Mouse (Mus musculus) layer of hippocampus, postnatal 10 days (tissue): ENCODE measurements around the gene Stk24. TPM values are rescaled to one million over a fixed set of nuclear protein-coding genes. Genes with fewer than 3 reads are reported as not detected.

Experiments
- DNase-seq, 2 experiments: peaks; one replicate each; pipeline ENCODE4 v3.0.0; 2021; ENCODE audit warnings: low spot score in 2 of 2
- total RNA-seq, 2 experiments: library from RNA; stranded (reverse); gene quantifications; 2 replicates each; pipeline ENCODE4 v1.2.3; 2021

Stk24 gene
- total RNA-seq, 2 experiments from 2014 or later, result 45.8 to 51.1 TPM

- DNase-seq, result no peak
Observed at GRCm38 (mm10) chr14:121383801-121384200, 4.0 kb upstream of the Stk24 start.

DNA sequence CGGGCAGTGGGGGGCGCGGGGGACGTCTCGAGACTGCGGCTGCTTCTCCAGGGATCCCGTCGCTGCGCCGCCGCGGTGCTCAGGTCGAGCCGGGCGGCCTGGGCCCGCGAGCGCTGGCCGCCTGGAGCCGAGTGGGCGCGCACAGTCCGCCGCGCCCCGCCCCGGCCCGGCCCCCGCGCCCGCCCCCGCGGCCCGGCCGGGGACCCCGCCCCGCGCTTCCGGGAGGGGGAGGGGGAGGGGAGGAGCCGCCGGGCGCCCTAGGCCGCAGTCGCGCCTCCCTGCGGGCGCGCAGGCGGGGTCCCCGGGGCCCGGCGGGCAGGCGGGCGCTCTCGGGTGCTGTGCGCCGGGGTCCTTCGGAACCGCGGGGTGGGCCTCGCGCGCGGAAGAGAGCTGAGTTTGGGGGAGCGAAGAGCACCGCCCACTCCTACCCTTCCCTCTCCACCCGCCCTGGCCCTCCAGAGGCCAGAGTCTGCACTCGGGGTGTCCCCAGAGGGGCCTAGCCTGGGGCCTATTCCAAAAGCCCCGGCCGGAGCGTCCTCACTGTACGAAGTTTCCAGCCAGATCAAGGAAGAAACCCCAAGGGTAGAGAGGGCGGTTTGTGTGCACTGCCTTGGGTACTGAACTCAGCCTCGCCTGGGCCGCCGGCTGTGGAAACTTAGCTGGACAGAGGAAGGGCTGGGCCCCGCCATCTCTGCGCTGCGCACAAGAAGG lies 540 bp downstream of the Stk24 start:
- DNase-seq, result peak; percentile 71 to 81

DNA sequence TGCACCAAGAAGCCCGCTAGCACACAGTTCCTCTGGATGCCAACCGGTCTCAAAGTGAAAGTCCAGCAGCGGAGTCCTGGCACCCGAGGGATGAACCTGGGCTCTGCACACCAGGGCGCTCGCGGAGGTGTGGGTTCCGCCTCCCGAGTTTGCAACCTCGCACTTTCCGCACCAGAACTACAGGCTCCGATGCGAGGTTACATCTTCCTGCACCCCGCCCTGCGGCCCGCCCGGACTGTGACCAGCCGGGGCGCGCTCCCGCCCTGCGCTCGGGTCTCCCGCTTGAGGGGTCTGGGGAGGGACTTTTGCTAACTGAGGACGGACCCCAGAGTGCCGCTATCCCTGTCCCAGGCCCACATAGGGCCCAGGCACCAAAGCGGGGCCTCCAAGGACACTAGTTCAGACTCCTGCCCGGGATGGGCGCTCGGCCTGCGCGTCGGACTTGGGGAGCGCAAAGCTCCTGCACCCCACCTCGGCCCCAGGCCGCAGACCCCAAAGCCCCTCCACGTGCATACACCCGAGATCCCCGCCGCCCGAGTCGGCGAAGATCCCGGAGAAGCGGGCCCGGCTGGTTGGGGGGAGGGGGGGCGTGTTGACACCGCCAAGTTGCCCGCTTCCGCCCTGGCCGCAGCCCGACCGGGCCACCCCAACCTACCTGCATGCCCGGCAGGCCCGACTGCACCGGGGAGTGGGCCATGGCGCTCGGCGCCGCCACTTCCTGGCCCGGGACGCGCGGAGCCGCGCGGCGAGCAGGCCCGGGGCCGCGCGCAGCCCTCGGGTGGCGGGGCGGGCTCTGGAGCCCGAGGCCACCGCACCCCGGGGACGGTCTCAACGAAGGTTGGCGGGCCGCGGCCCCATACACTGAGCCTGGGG lies 1.3 kb downstream of the Stk24 start:
- peak in 1 of 2 experiments; percentile 43 for DNase-seq

DNA sequence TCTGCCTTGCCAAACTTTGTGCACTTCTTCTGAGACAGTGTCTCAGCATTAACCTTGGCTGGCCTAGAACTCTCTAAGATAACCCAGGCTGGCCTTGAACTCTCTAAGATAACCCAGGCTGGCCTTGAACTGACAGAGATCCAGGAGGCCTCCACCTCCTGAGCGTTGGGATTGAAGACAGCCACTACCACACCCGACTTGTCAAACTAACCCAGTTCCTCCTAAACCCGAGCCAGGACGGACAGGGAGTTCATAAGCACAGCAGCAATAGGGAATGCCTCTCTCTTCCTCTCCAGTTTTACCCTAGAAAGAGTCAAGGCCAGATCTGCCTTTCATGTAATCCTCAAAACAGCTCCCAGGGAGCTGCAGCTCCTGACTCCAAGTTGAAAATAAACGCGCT lies 3.2 kb downstream of the Stk24 start:
- no peak for DNase-seq

- no peak for DNase-seq
Observed at GRCm38 (mm10) chr14:121373901-121374300, 5.9 kb downstream of the Stk24 start.

DNA sequence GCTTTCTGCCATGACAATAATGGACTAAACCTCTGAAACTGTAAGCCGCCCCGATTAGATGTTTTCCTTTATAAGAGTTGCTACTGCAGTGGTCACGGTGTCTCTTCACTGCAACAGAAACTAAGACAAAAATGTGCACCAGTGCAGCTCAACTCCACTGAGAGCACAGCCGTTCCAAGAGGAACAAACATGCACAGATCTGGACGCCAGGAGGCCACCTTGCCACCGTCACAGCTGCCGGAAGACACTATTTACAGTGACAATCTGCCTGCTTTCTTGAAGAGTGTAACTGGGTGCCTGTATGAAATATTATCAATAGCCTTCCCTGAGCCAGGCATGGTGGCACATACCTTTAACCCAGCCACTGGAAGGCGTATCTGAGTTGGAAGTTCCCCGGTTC lies 6.8 kb downstream of the Stk24 start:
- no peak for DNase-seq

DNA sequence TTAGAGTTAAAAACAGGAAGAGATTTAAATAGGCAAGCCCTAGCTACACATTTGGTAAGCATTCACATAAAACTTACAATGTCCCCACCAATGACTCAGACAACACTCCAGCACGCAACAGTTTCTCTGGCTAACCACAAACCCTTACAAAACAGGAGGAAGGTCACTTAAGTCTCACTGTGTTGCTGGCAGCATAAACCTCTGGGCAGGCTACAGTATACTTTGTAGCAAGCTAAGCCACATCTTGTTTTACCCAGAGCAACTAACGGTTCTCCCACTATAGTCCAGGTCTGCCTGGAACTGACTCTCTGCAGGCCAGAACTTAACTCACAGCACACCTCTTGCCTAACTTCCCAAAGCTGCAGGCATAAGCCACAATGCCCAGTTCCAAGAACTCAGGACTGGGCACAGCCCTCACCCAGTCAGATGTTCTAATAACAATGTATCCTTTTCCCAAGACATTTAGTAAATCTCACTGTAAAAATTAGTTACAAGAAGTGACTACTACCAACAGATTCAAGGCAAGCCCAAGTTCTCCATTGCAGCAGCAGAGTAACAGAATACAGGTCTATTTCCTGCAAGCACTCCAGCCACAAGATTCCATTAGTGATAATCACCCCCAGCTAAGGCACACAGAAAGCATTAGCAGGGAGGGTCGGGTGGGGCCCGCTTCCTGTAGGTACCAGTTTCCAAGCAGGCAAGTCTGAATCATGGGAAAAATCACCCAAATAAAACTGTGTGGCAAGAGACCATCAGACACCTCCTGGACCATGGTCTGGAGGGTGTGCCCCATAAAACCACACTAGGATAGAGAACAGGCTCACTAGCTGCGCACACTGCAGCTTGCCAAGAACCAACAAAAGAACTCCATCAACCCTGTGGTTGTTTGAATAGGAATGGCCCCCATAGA lies 7.6 kb downstream of the Stk24 start:
- no peak for DNase-seq

GRCm38 (mm10) chr14:121369385-121369784 lies 10.4 kb downstream of the Stk24 start:
- DNase-seq, result no peak

GRCm38 (mm10) chr14:121368108-121368705 lies 11.6 kb downstream of the Stk24 start:
- no peak for DNase-seq

DNA sequence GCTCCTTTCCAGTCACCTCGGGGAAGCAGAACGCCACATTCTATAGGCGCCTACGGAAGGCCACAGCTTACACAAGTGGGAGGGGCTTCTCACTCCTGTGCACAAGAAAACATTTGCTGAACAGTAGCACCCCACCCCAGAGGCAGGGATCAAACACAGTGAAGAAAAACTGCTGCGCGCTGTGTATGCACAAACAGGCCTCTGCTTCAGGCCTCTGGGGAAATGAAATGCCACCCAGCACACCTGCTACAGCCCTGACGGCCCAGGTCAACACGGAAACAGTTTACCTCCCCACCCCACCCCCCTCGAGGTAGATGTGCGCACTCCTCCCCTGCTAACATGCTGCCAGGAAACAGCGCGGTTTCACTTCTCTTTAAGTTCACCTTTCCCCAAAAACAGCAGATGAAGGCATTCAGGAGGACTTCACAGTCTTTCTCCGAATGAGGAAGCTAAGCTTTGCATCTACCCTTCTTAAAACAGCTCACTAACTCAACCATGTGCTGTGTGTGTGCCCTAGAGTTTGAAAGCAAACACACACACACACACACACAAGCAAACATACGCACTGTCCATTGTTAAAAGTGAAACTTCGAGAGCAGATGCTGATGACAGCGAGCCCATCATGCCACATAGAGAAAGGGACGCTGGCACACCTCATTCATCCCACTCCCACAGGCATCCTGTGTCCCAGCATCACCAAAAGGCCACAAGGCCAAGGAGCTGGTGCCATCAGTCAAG lies 13.7 kb downstream of the Stk24 start:
- DNase-seq, result no peak

- DNase-seq, result no peak
Observed at GRCm38 (mm10) chr14:121365390-121365789, 14.4 kb downstream of the Stk24 start.

DNA sequence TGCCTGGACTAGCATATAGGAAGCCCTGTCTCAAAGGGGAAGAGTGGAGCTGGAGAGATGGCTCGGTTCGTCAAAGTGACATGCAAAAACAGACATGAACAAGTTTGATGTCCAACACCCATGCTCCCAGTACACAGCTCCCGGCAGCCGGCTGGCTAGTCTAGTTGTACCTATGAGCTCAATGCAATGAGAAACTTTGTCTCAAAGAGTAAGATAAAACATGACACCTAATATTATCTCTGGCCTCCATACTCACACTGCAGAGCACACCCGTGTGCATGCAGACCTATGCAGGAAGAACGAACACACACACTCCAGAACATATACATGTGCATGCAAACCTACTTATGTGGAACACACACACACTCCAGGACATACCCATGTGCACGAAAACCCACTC lies 15.5 kb downstream of the Stk24 start:
- no peak for DNase-seq

- DNase-seq, result no peak
Observed at GRCm38 (mm10) chr14:121361319-121362114, 18.3 kb downstream of the Stk24 start.

GRCm38 (mm10) chr14:121359850-121360249 lies 20.0 kb downstream of the Stk24 start:
- DNase-seq, result no peak

DNA sequence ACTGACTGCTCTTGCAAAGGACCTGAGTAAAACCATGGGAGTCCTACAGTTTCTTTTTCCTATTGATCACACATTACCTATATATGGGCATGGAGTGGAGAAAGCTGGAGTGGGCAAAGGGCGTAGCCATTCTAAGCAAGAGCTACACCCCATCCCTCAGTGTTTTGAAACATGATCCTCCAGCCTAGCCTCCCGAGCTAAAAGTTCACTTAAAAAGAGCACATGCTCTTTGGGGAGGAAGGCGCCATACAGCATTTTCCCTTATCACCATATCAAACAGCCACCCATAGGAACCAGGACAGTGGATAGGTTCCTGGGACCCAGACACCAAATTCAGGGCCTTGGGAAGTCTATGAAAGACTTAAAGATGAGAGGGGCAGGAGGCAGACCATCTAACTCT lies 20.8 kb downstream of the Stk24 start:
- no peak for DNase-seq

DNA sequence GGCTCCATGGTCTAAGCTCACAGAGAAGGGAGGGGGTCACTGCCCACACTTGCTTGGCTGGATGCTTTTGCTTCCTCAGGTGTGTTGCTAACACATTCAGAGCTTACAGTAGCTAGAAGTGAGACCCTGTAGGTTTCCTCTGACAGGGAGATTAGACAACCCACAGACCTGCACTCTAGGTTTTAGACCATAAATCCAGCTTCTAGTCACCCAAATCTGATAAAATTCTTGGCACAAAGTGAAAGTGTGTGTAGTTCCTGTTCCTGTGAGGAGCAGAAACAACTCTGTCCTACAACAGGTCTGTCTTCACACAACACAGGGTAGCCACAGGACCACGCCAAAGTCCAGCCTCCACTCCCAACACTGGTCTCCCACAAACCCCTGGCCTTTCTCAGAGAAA lies 21.5 kb downstream of the Stk24 start:
- no peak for DNase-seq

DNA sequence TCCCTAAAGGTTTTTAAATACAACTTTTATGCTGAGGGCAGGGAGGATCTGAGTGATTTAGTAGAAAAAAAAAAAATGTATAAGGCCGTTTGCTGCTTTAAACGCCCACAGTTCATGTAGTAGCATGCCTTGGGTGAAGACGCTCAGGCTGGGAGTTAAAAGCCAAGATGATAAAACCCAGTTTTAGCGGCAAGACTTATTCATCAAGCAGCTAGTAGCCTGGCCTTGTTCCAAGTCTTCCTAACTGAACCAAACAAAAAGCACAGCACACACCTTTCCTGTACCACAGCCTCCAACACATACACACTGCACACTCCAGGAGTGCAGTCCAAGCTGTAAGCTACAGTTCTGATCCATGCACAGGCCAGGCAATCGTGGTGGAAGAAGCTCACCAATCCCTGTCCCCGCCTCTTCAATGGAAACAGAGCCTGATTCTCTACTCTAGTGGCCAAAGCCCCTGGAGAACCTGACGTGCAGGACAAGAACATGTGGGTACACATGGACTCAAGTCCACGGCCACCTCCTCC lies 23.4 kb downstream of the Stk24 start:
- DNase-seq, result no peak

DNA sequence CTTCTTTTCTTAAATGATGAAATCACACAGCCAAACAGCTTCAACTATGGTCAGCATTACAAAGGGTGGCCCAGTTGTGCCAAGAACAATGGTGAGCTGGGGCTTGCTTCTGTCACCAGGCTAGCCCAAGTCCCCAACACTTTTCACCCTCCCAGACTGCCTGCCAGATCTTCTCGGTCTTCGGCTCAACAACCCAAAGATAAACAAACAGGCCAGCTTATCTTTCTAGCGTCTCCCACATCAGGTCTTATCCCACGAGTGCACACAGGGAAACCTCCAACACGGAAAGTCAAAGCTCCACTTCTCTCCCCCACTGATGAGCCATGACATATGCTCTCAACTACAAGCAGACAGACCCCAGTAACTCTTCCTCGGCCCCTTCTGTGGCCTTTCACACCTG lies 24.1 kb downstream of the Stk24 start:
- DNase-seq, result no peak

DNA sequence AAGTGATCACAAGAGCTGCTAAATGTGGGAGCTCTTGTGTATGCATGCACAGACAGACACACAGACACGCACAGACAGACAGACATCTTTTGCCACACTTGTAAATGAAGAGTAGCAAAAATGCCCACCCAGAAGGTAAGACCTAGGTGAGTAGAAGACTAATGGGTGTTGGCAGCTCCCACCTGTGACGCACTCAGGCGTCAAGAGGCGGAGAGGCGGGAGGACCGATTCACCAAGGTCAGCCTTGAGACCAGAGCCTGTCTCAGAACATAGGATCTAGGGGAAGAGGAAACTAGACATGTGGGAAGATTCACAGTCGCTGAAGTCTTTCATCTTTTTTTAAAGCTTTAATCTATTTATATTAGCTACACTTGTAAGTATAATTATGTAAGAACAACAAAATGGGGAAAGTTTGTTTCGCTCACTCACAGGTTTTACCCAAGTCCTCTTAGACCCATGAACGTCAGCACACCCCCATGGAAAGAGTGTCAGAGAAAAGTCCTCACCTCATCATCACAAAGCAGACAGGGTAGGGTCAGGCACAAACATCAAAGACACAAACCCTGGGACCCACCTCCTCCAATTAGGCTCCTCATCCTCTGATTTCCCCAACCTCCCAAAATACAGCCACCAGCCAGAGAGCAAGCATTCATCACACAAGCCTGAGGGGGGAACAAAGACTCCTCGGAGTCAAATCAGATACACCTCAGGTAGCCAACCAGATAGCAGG lies 26.0 kb downstream of the Stk24 start:
- DNase-seq, result no peak
